Mouse (Mus musculus): Measurements from ENCODE around the gene Ift27. TPM values are rescaled to one million over a fixed set of nuclear protein-coding genes. Genes with fewer than 3 reads are reported as not detected.
A peak's percentile ranks its signal among the peaks of the same experiment; 100 is the strongest.

Gene Ift27
- polyA plus RNA-seq, 1 experiment from 2014 or later = 111 TPM

- WGBS = 52% methylated on average over 10 of the region's 10 CpGs
- Histone ChIP-seq H3K4me1 (ENCODE audit: control insufficient read depth, insufficient read depth, low read depth, low read length) (peaks cover 32% of the 10 kb centered on the region), H3K9me3 (ENCODE audit: control insufficient read depth, low read length) (no peaks in the 10 kb centered on the region), H3K4me2 (ENCODE audit: low read length) (no peak overlapping the region), H3K4me3 (ENCODE audit: low read length) (no peak overlapping the region), H3K9ac (ENCODE audit: low read depth, low read length) (no peak overlapping the region), H3K27ac (ENCODE audit: low read depth, low read length) (no peak overlapping the region), H3K36me3 (ENCODE audit: control insufficient read depth, insufficient read depth, low read length) (no peaks in the 10 kb centered on the region), H3K27me3 (replicated peaks; ENCODE audit: control insufficient read depth, insufficient read depth, low read length) (no peaks in the 10 kb centered on the region)
- ATAC-seq = no peak
Measured at GRCm38 (mm10) chr15:78177257-78177656, 3.4 kb upstream of the Ift27 start.

- H3K4me2 ChIP-seq (ENCODE audit: low read length) = peak overlapping the region; percentile 53
- no peaks in the 10 kb centered on the region for H3K9me3 ChIP-seq (ENCODE audit: control insufficient read depth, low read length)
- H3K27me3 ChIP-seq (replicated peaks; ENCODE audit: control insufficient read depth, insufficient read depth, low read length) = no peaks in the 10 kb centered on the region
- peaks cover 21% of the 10 kb centered on the region for H3K4me1 ChIP-seq (ENCODE audit: control insufficient read depth, insufficient read depth, low read depth, low read length)
- ATAC-seq = no peak
- peak overlapping the region; percentile 60 for H3K27ac ChIP-seq (ENCODE audit: low read depth, low read length)
- no peaks in the 10 kb centered on the region for H3K36me3 ChIP-seq (ENCODE audit: control insufficient read depth, insufficient read depth, low read length)
- peak overlapping the region; percentile 61 for H3K9ac ChIP-seq (ENCODE audit: low read depth, low read length)
- peak overlapping the region; percentile 35 for H3K4me3 ChIP-seq (ENCODE audit: low read length)
- WGBS = 69% methylated on average over 6 of the region's 6 CpGs
Measured at GRCm38 (mm10) chr15:78174887-78175245, 959 bp upstream of the Ift27 start.

GRCm38 (mm10) chr15:78172899-78173817 is 749 bp downstream of the Ift27 start:
- peaks cover 19% of the 10 kb centered on the region for H3K4me1 ChIP-seq (ENCODE audit: control insufficient read depth, insufficient read depth, low read depth, low read length)
- peak overlapping the region; percentile 71 for H3K4me3 ChIP-seq (ENCODE audit: low read length)
- no peaks in the 10 kb centered on the region for H3K9me3 ChIP-seq (ENCODE audit: control insufficient read depth, low read length)
- WGBS = 25% methylated on average over 26 of the region's 26 CpGs
- no peaks in the 10 kb centered on the region for H3K36me3 ChIP-seq (ENCODE audit: control insufficient read depth, insufficient read depth, low read length)
- no peaks in the 10 kb centered on the region for H3K27me3 ChIP-seq (replicated peaks; ENCODE audit: control insufficient read depth, insufficient read depth, low read length)
- no peak for ATAC-seq
- H3K9ac ChIP-seq (ENCODE audit: low read depth, low read length) = peak overlapping the region; percentile 78
- H3K4me2 ChIP-seq (ENCODE audit: low read length) = peak overlapping the region; percentile 94
- H3K27ac ChIP-seq (ENCODE audit: low read depth, low read length) = peak overlapping the region; percentile 46

GRCm38 (mm10) chr15:78172256-78172898 is 1.5 kb downstream of the Ift27 start:
- Histone ChIP-seq H3K4me2 (ENCODE audit: low read length) (peak overlapping the region; percentile 94), H3K9ac (ENCODE audit: low read depth, low read length) (no peak overlapping the region), H3K27me3 (replicated peaks; ENCODE audit: control insufficient read depth, insufficient read depth, low read length) (no peaks in the 10 kb centered on the region), H3K4me3 (ENCODE audit: low read length) (no peak overlapping the region), H3K36me3 (ENCODE audit: control insufficient read depth, insufficient read depth, low read length) (0 out of 2 replicates have a peak, but pooled peaks cover 2% of the 10 kb centered on the region), H3K27ac (ENCODE audit: low read depth, low read length) (no peak overlapping the region), H3K4me1 (ENCODE audit: control insufficient read depth, insufficient read depth, low read depth, low read length) (peaks cover 16% of the 10 kb centered on the region), H3K9me3 (ENCODE audit: control insufficient read depth, low read length) (no peaks in the 10 kb centered on the region)
- 68% methylated on average over 11 of the region's 11 CpGs for WGBS
- no peak for ATAC-seq

GRCm38 (mm10) chr15:78171651-78172050 is 2.3 kb downstream of the Ift27 start:
- Histone ChIP-seq H3K4me3 (ENCODE audit: low read length) (no peak overlapping the region), H3K4me2 (ENCODE audit: low read length) (no peak overlapping the region), H3K27me3 (replicated peaks; ENCODE audit: control insufficient read depth, insufficient read depth, low read length) (no peaks in the 10 kb centered on the region), H3K9ac (ENCODE audit: low read depth, low read length) (no peak overlapping the region), H3K4me1 (ENCODE audit: control insufficient read depth, insufficient read depth, low read depth, low read length) (peaks cover 16% of the 10 kb centered on the region), H3K36me3 (ENCODE audit: control insufficient read depth, insufficient read depth, low read length) (0 out of 2 replicates have a peak, but pooled peaks cover 2% of the 10 kb centered on the region), H3K9me3 (ENCODE audit: control insufficient read depth, low read length) (no peaks in the 10 kb centered on the region), H3K27ac (ENCODE audit: low read depth, low read length) (no peak overlapping the region)
- WGBS = 90% methylated on average over 10 of the region's 10 CpGs
- ATAC-seq = no peak

GRCm38 (mm10) chr15:78170708-78171107 is 3.2 kb downstream of the Ift27 start:
- peaks cover 16% of the 10 kb centered on the region for H3K4me1 ChIP-seq (ENCODE audit: control insufficient read depth, insufficient read depth, low read depth, low read length)
- no peak for ATAC-seq
- no peaks in the 10 kb centered on the region for H3K27me3 ChIP-seq (replicated peaks; ENCODE audit: control insufficient read depth, insufficient read depth, low read length)
- no peak overlapping the region for H3K4me3 ChIP-seq (ENCODE audit: low read length)
- H3K27ac ChIP-seq (ENCODE audit: low read depth, low read length) = no peak overlapping the region
- WGBS = 96% methylated on average over 15 of the region's 15 CpGs
- H3K9me3 ChIP-seq (ENCODE audit: control insufficient read depth, low read length) = no peaks in the 10 kb centered on the region
- no peak overlapping the region for H3K9ac ChIP-seq (ENCODE audit: low read depth, low read length)
- H3K4me2 ChIP-seq (ENCODE audit: low read length) = no peak overlapping the region
- peaks cover 2% of the 10 kb centered on the region; the same call in 1 of the 2 replicates for H3K36me3 ChIP-seq (ENCODE audit: control insufficient read depth, insufficient read depth, low read length)

GRCm38 (mm10) chr15:78169566-78169965 is 4.3 kb downstream of the Ift27 start:
- no peak for ATAC-seq
- no peak overlapping the region for H3K9ac ChIP-seq (ENCODE audit: low read depth, low read length)
- H3K4me1 ChIP-seq (ENCODE audit: control insufficient read depth, insufficient read depth, low read depth, low read length) = peaks cover 12% of the 10 kb centered on the region
- H3K36me3 ChIP-seq (ENCODE audit: control insufficient read depth, insufficient read depth, low read length) = peaks cover 2% of the 10 kb centered on the region; the same call in 1 of the 2 replicates
- H3K4me3 ChIP-seq (ENCODE audit: low read length) = no peak overlapping the region
- H3K27me3 ChIP-seq (replicated peaks; ENCODE audit: control insufficient read depth, insufficient read depth, low read length) = no peaks in the 10 kb centered on the region
- no peak overlapping the region for H3K4me2 ChIP-seq (ENCODE audit: low read length)
- H3K9me3 ChIP-seq (ENCODE audit: control insufficient read depth, low read length) = no peaks in the 10 kb centered on the region
- no peak overlapping the region for H3K27ac ChIP-seq (ENCODE audit: low read depth, low read length)
- 86% methylated on average over 10 of the region's 11 CpGs for WGBS

- Histone ChIP-seq H3K36me3 (ENCODE audit: control insufficient read depth, insufficient read depth, low read length) (peaks cover 5% of the 10 kb centered on the region), H3K4me3 (ENCODE audit: low read length) (no peak overlapping the region), H3K9ac (ENCODE audit: low read depth, low read length) (no peak overlapping the region), H3K4me1 (ENCODE audit: control insufficient read depth, insufficient read depth, low read depth, low read length) (no peaks in the 10 kb centered on the region), H3K4me2 (ENCODE audit: low read length) (no peak overlapping the region), H3K27ac (ENCODE audit: low read depth, low read length) (no peak overlapping the region), H3K27me3 (replicated peaks; ENCODE audit: control insufficient read depth, insufficient read depth, low read length) (no peaks in the 10 kb centered on the region), H3K9me3 (ENCODE audit: control insufficient read depth, low read length) (no peaks in the 10 kb centered on the region)
- 83% methylated on average over 4 of the region's 4 CpGs for WGBS
- ATAC-seq = no peak
Measured at GRCm38 (mm10) chr15:78165292-78165691, 8.6 kb downstream of the Ift27 start.

GRCm38 (mm10) chr15:78164466-78164865 is 9.4 kb downstream of the Ift27 start:
- H3K4me1 ChIP-seq (ENCODE audit: control insufficient read depth, insufficient read depth, low read depth, low read length) = no peaks in the 10 kb centered on the region
- no peaks in the 10 kb centered on the region for H3K9me3 ChIP-seq (ENCODE audit: control insufficient read depth, low read length)
- H3K4me3 ChIP-seq (ENCODE audit: low read length) = no peak overlapping the region
- no peak overlapping the region for H3K4me2 ChIP-seq (ENCODE audit: low read length)
- WGBS = 63% methylated on average over 11 of the region's 11 CpGs
- H3K27me3 ChIP-seq (replicated peaks; ENCODE audit: control insufficient read depth, insufficient read depth, low read length) = no peaks in the 10 kb centered on the region
- no peak for ATAC-seq
- 0 out of 2 replicates have a peak overlapping the region, but pooled peaks have one; percentile 5 for H3K27ac ChIP-seq (ENCODE audit: low read depth, low read length)
- peaks cover 5% of the 10 kb centered on the region for H3K36me3 ChIP-seq (ENCODE audit: control insufficient read depth, insufficient read depth, low read length)
- no peak overlapping the region for H3K9ac ChIP-seq (ENCODE audit: low read depth, low read length)

Data from hindbrain, embryonic 16.5 days (tissue).